Mouse (Mus musculus): ENCODE measurements at regions not wholly inside any gene's neighbourhood (a gene's known extent, or its start where the extent isn't known, plus 50 kb on each side); places are given as distances from the start of the nearest gene placed in this dataset.

- TF ChIP-seq CTCF (IDR thresholded peaks at IDR 0.05; ENCODE audit: low read depth) (no peak), EP300 (IDR thresholded peaks at IDR 0.05; ENCODE audit: low read depth) (no peak)
- Histone ChIP-seq H3K9ac (replicated peaks) (no peak overlapping the region), H3K4me3 (ENCODE audit: insufficient read depth in 1 of 2, low read depth in 2 of 2, low read length in 2 of 2) (no peak overlapping the region), H3K27ac (no peak overlapping the region), H3K36me3 (replicated peaks; ENCODE audit: control insufficient read depth, insufficient read depth, low read depth) (no peaks in the 10 kb centered on the region), H3K9me3 (ENCODE audit: control insufficient read depth, low read length) (no peaks in the 10 kb centered on the region), H3K4me1 (replicated peaks; ENCODE audit: control insufficient read depth in 2 of 2, insufficient read depth in 2 of 2, low read length in 1 of 2) (peaks cover 0 to 15% of the 10 kb centered on the region in 2 experiments), H3K27me3 (ENCODE audit: control insufficient read depth, insufficient read depth, low read length) (no peaks in the 10 kb centered on the region), H3K4me2 (ENCODE audit: low read depth) (no peak overlapping the region)
- WGBS (ENCODE audit: insufficient replicate concordance): 63% methylated on average over 10 of the region's 10 CpGs
- ATAC-seq (ENCODE audit: insufficient read depth): no peak
- no peak for DNase-seq (ENCODE audit: low read depth in 3 of 3, low spot score in 3 of 3)
Measured at GRCm38 (mm10) chr15:59194421-59194820, 305.3 kb downstream of the Gm49356 start.

- Histone ChIP-seq H3K4me1 (replicated peaks; ENCODE audit: control insufficient read depth in 2 of 2, insufficient read depth in 2 of 2, low read length in 1 of 2) (peaks cover 0 to 15% of the 10 kb centered on the region in 2 experiments), H3K4me3 (ENCODE audit: insufficient read depth in 1 of 2, low read depth in 2 of 2, low read length in 2 of 2) (no peak overlapping the region), H3K9me3 (ENCODE audit: control insufficient read depth, low read length) (no peaks in the 10 kb centered on the region), H3K27ac (no peak overlapping the region), H3K36me3 (replicated peaks; ENCODE audit: control insufficient read depth, insufficient read depth, low read depth) (no peaks in the 10 kb centered on the region), H3K9ac (replicated peaks) (no peak overlapping the region), H3K4me2 (ENCODE audit: low read depth) (no peak overlapping the region), H3K27me3 (ENCODE audit: control insufficient read depth, insufficient read depth, low read length) (no peaks in the 10 kb centered on the region)
- DNase-seq (ENCODE audit: low read depth in 3 of 3, low spot score in 3 of 3): no peak
- WGBS (ENCODE audit: insufficient replicate concordance): 66% methylated on average over 5 of the region's 5 CpGs
- ATAC-seq (ENCODE audit: insufficient read depth): no peak
- TF ChIP-seq CTCF (IDR thresholded peaks at IDR 0.05; ENCODE audit: low read depth): no peak
- TF ChIP-seq EP300 (IDR thresholded peaks at IDR 0.05; ENCODE audit: low read depth): no peak
Measured at GRCm38 (mm10) chr15:59196351-59196750, 307.3 kb downstream of the Gm49356 start.

- H3K9me3 ChIP-seq (ENCODE audit: control insufficient read depth, low read length): no peaks in the 10 kb centered on the region
- WGBS (ENCODE audit: insufficient replicate concordance): 17% methylated on average over 7 of the region's 7 CpGs
- no peak overlapping the region for H3K4me2 ChIP-seq (ENCODE audit: low read depth)
- no peaks in the 10 kb centered on the region for H3K27me3 ChIP-seq (ENCODE audit: control insufficient read depth, insufficient read depth, low read length)
- H3K27ac ChIP-seq: no peak overlapping the region
- no peak for ATAC-seq (ENCODE audit: insufficient read depth)
- no peaks in the 10 kb centered on the region for H3K36me3 ChIP-seq (replicated peaks; ENCODE audit: control insufficient read depth, insufficient read depth, low read depth)
- no peak overlapping the region for H3K9ac ChIP-seq (replicated peaks)
- DNase-seq (ENCODE audit: low read depth in 3 of 3, low spot score in 3 of 3): no peak
- TF ChIP-seq EP300 (IDR thresholded peaks at IDR 0.05; ENCODE audit: low read depth) (no peak), CTCF (IDR thresholded peaks at IDR 0.05; ENCODE audit: low read depth) (no peak)
- H3K4me1 ChIP-seq (replicated peaks; ENCODE audit: control insufficient read depth in 2 of 2, insufficient read depth in 2 of 2, low read length in 1 of 2): peaks cover 0 to 17% of the 10 kb centered on the region in 2 experiments
- H3K4me3 ChIP-seq (ENCODE audit: insufficient read depth in 1 of 2, low read depth in 2 of 2, low read length in 2 of 2): no peak overlapping the region
Measured at GRCm38 (mm10) chr15:59197455-59198391, 308.6 kb downstream of the Gm49356 start.

- Histone ChIP-seq H3K4me1 (replicated peaks; ENCODE audit: control insufficient read depth in 2 of 2, insufficient read depth in 2 of 2, low read length in 1 of 2) (peaks cover 0 to 17% of the 10 kb centered on the region in 2 experiments), H3K36me3 (replicated peaks; ENCODE audit: control insufficient read depth, insufficient read depth, low read depth) (no peaks in the 10 kb centered on the region), H3K27ac (no peak overlapping the region), H3K9me3 (ENCODE audit: control insufficient read depth, low read length) (no peaks in the 10 kb centered on the region), H3K9ac (replicated peaks) (no peak overlapping the region), H3K4me3 (ENCODE audit: insufficient read depth in 1 of 2, low read depth in 2 of 2, low read length in 2 of 2) (no peak overlapping the region), H3K27me3 (ENCODE audit: control insufficient read depth, insufficient read depth, low read length) (no peaks in the 10 kb centered on the region), H3K4me2 (ENCODE audit: low read depth) (no peak overlapping the region)
- TF ChIP-seq EP300 (IDR thresholded peaks at IDR 0.05; ENCODE audit: low read depth) (no peak), CTCF (IDR thresholded peaks at IDR 0.05; ENCODE audit: low read depth) (no peak)
- ATAC-seq (ENCODE audit: insufficient read depth) (no peak), DNase-seq (ENCODE audit: low read depth in 3 of 3, low spot score in 3 of 3) (no peak)
- WGBS (ENCODE audit: insufficient replicate concordance): 64% methylated on average over 7 of the region's 7 CpGs
Measured at GRCm38 (mm10) chr15:59201386-59201785, 312.3 kb downstream of the Gm49356 start.

GRCm38 (mm10) chr15:59201894-59202670 is 313.0 kb downstream of the Gm49356 start:
- ATAC-seq (ENCODE audit: insufficient read depth) (no peak), DNase-seq (ENCODE audit: low read depth in 3 of 3, low spot score in 3 of 3) (no peak)
- TF ChIP-seq EP300 (IDR thresholded peaks at IDR 0.05; ENCODE audit: low read depth): no peak
- TF ChIP-seq CTCF (IDR thresholded peaks at IDR 0.05; ENCODE audit: low read depth): no peak
- no peaks in the 10 kb centered on the region for H3K36me3 ChIP-seq (replicated peaks; ENCODE audit: control insufficient read depth, insufficient read depth, low read depth)
- H3K4me2 ChIP-seq (ENCODE audit: low read depth): no peak overlapping the region
- H3K9me3 ChIP-seq (ENCODE audit: control insufficient read depth, low read length): no peaks in the 10 kb centered on the region
- WGBS (ENCODE audit: insufficient replicate concordance): 51% methylated on average over 19 of the region's 19 CpGs
- no peaks in the 10 kb centered on the region for H3K27me3 ChIP-seq (ENCODE audit: control insufficient read depth, insufficient read depth, low read length)
- peaks cover 0 to 15% of the 10 kb centered on the region in 2 experiments for H3K4me1 ChIP-seq (replicated peaks; ENCODE audit: control insufficient read depth in 2 of 2, insufficient read depth in 2 of 2, low read length in 1 of 2)
- H3K27ac ChIP-seq: no peak overlapping the region
- no peak overlapping the region for H3K4me3 ChIP-seq (ENCODE audit: insufficient read depth in 1 of 2, low read depth in 2 of 2, low read length in 2 of 2)
- no peak overlapping the region for H3K9ac ChIP-seq (replicated peaks)
